Mouse (Mus musculus): ENCODE data around the gene Tpp1.

DNA sequence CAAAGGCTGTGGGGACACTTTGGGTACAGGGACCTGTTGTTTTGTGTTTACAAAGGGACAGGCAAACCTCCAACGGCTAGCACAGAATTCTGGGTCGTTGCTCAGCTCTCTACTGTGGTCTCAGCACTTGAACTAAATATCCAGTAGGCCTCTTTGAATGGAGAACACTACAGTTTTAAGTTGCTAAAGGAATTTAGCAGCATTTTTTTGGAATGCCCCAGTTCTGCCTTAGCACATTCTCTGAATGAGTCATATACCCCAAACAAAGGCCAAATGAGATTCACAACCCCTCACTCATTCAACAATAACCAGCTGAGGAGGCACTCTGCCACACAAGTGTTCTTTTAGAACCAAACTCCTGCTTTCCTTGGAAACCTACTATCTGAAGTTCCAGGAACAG is 30.1 kb downstream of the Tpp1 start:
- TF ChIP-seq POLR2A (IDR thresholded peaks at IDR 0.05; ENCODE audit: extremely low read depth, insufficient read depth, low read length) = no peak
- no peak for TF ChIP-seq CTCF (IDR thresholded peaks at IDR 0.05; ENCODE audit: extremely low read depth, insufficient read depth, low read length)
